Mouse (Mus musculus): ENCODE data around the gene Ggta1. TPM values are rescaled to one million over a fixed set of nuclear protein-coding genes. Genes with fewer than 3 reads are reported as not detected.

Gene Ggta1
- polyA plus RNA-seq, 1 experiment from 2014 or later: 6.3 TPM

- H3K9me3 ChIP-seq (ENCODE audit: control insufficient read depth, low read length): no peaks in the 10 kb centered on the region
- no peaks in the 10 kb centered on the region for H3K36me3 ChIP-seq (ENCODE audit: control insufficient read depth, insufficient read depth, low read length)
- no peak overlapping the region for H3K9ac ChIP-seq (ENCODE audit: low read length)
- no peak for DNase-seq (ENCODE audit: low spot score, missing footprints)
- H3K4me3 ChIP-seq (ENCODE audit: low read depth, low read length): no peak overlapping the region
- WGBS: 94% methylated on average over 9 of the region's 9 CpGs
- no peak overlapping the region for H3K27ac ChIP-seq (ENCODE audit: low read depth, low read length)
- peaks cover 8% of the 10 kb centered on the region for H3K4me1 ChIP-seq (ENCODE audit: control insufficient read depth, insufficient read depth, low read length)
- H3K4me2 ChIP-seq: no peak overlapping the region
- ATAC-seq (ENCODE audit: low FRiP score): no peak
- no peaks in the 10 kb centered on the region for H3K27me3 ChIP-seq (ENCODE audit: control insufficient read depth, insufficient read depth, low read length)
These were observed 20.4 kb upstream of the Ggta1 start for GRCm38 (mm10) chr2:35483402-35483801.

GRCm38 (mm10) chr2:35481322-35481990, 18.4 kb upstream of the Ggta1 start:
- Histone ChIP-seq H3K9me3 (ENCODE audit: control insufficient read depth, low read length) (no peaks in the 10 kb centered on the region), H3K27ac (ENCODE audit: low read depth, low read length) (no peak overlapping the region), H3K27me3 (ENCODE audit: control insufficient read depth, insufficient read depth, low read length) (no peaks in the 10 kb centered on the region), H3K36me3 (ENCODE audit: control insufficient read depth, insufficient read depth, low read length) (no peaks in the 10 kb centered on the region), H3K4me3 (ENCODE audit: low read depth, low read length) (no peak overlapping the region), H3K9ac (ENCODE audit: low read length) (no peak overlapping the region), H3K4me1 (ENCODE audit: control insufficient read depth, insufficient read depth, low read length) (peaks cover 4% of the 10 kb centered on the region), H3K4me2 (no peak overlapping the region)
- DNase-seq (ENCODE audit: low spot score, missing footprints) (no peak), ATAC-seq (ENCODE audit: low FRiP score) (no peak)
- 59% methylated on average over 7 of the region's 7 CpGs for WGBS

- ATAC-seq (ENCODE audit: low FRiP score) (no peak), DNase-seq (ENCODE audit: low spot score, missing footprints) (no peak)
- Histone ChIP-seq H3K4me2 (no peak overlapping the region), H3K9me3 (ENCODE audit: control insufficient read depth, low read length) (no peaks in the 10 kb centered on the region), H3K4me3 (ENCODE audit: low read depth, low read length) (no peak overlapping the region), H3K36me3 (ENCODE audit: control insufficient read depth, insufficient read depth, low read length) (no peaks in the 10 kb centered on the region), H3K27ac (ENCODE audit: low read depth, low read length) (no peak overlapping the region), H3K4me1 (ENCODE audit: control insufficient read depth, insufficient read depth, low read length) (peaks cover 4% of the 10 kb centered on the region), H3K27me3 (ENCODE audit: control insufficient read depth, insufficient read depth, low read length) (no peaks in the 10 kb centered on the region), H3K9ac (ENCODE audit: low read length) (no peak overlapping the region)
- 43% methylated on average over 3 of the region's 3 CpGs for WGBS
These were observed 17.0 kb upstream of the Ggta1 start for GRCm38 (mm10) chr2:35480073-35480472.

- no peak overlapping the region for H3K4me2 ChIP-seq
- ATAC-seq (ENCODE audit: low FRiP score) (no peak), DNase-seq (ENCODE audit: low spot score, missing footprints) (no peak)
- no peaks in the 10 kb centered on the region for H3K9me3 ChIP-seq (ENCODE audit: control insufficient read depth, low read length)
- no peaks in the 10 kb centered on the region for H3K27me3 ChIP-seq (ENCODE audit: control insufficient read depth, insufficient read depth, low read length)
- no peak overlapping the region for H3K27ac ChIP-seq (ENCODE audit: low read depth, low read length)
- no peak overlapping the region for H3K9ac ChIP-seq (ENCODE audit: low read length)
- 70% methylated on average over 3 of the region's 3 CpGs for WGBS
- H3K4me3 ChIP-seq (ENCODE audit: low read depth, low read length): no peak overlapping the region
- H3K4me1 ChIP-seq (ENCODE audit: control insufficient read depth, insufficient read depth, low read length): peaks cover 4% of the 10 kb centered on the region
- H3K36me3 ChIP-seq (ENCODE audit: control insufficient read depth, insufficient read depth, low read length): no peaks in the 10 kb centered on the region
These were observed 15.7 kb upstream of the Ggta1 start for GRCm38 (mm10) chr2:35478812-35479122.

- H3K9ac ChIP-seq (ENCODE audit: low read length): no peak overlapping the region
- no peaks in the 10 kb centered on the region for H3K9me3 ChIP-seq (ENCODE audit: control insufficient read depth, low read length)
- no peaks in the 10 kb centered on the region for H3K27me3 ChIP-seq (ENCODE audit: control insufficient read depth, insufficient read depth, low read length)
- peaks cover 4% of the 10 kb centered on the region for H3K4me1 ChIP-seq (ENCODE audit: control insufficient read depth, insufficient read depth, low read length)
- H3K4me2 ChIP-seq: no peak overlapping the region
- H3K36me3 ChIP-seq (ENCODE audit: control insufficient read depth, insufficient read depth, low read length): no peaks in the 10 kb centered on the region
- H3K4me3 ChIP-seq (ENCODE audit: low read depth, low read length): no peak overlapping the region
- ATAC-seq (ENCODE audit: low FRiP score) (no peak), DNase-seq (ENCODE audit: low spot score, missing footprints) (no peak)
- no peak overlapping the region for H3K27ac ChIP-seq (ENCODE audit: low read depth, low read length)
- 84% methylated on average over 10 of the region's 10 CpGs for WGBS
These were observed 15.2 kb upstream of the Ggta1 start for GRCm38 (mm10) chr2:35477999-35478811.

- Histone ChIP-seq H3K4me1 (ENCODE audit: control insufficient read depth, insufficient read depth, low read length) (peaks cover 4% of the 10 kb centered on the region), H3K4me2 (no peak overlapping the region), H3K4me3 (ENCODE audit: low read depth, low read length) (no peak overlapping the region), H3K27me3 (ENCODE audit: control insufficient read depth, insufficient read depth, low read length) (no peaks in the 10 kb centered on the region), H3K9me3 (ENCODE audit: control insufficient read depth, low read length) (no peaks in the 10 kb centered on the region), H3K36me3 (ENCODE audit: control insufficient read depth, insufficient read depth, low read length) (no peaks in the 10 kb centered on the region), H3K9ac (ENCODE audit: low read length) (no peak overlapping the region), H3K27ac (ENCODE audit: low read depth, low read length) (no peak overlapping the region)
- ATAC-seq (ENCODE audit: low FRiP score) (no peak), DNase-seq (ENCODE audit: low spot score, missing footprints) (no peak)
- 92% methylated on average over 6 of the region's 6 CpGs for WGBS
These were observed 14.3 kb upstream of the Ggta1 start for GRCm38 (mm10) chr2:35477321-35477720.

GRCm38 (mm10) chr2:35474916-35475315, 11.9 kb upstream of the Ggta1 start:
- Histone ChIP-seq H3K9me3 (ENCODE audit: control insufficient read depth, low read length) (no peaks in the 10 kb centered on the region), H3K4me2 (no peak overlapping the region), H3K27me3 (ENCODE audit: control insufficient read depth, insufficient read depth, low read length) (no peaks in the 10 kb centered on the region), H3K27ac (ENCODE audit: low read depth, low read length) (no peak overlapping the region), H3K36me3 (ENCODE audit: control insufficient read depth, insufficient read depth, low read length) (no peaks in the 10 kb centered on the region), H3K4me3 (ENCODE audit: low read depth, low read length) (no peak overlapping the region), H3K9ac (ENCODE audit: low read length) (no peak overlapping the region), H3K4me1 (ENCODE audit: control insufficient read depth, insufficient read depth, low read length) (no peaks in the 10 kb centered on the region)
- DNase-seq (ENCODE audit: low spot score, missing footprints) (no peak), ATAC-seq (ENCODE audit: low FRiP score) (no peak)
- WGBS: 93% methylated on average over 1 of the region's 1 CpGs

- no peak overlapping the region for H3K4me3 ChIP-seq (ENCODE audit: low read depth, low read length)
- H3K9ac ChIP-seq (ENCODE audit: low read length): no peak overlapping the region
- H3K4me1 ChIP-seq (ENCODE audit: control insufficient read depth, insufficient read depth, low read length): no peaks in the 10 kb centered on the region
- 77% methylated on average over 3 of the region's 3 CpGs for WGBS
- no peak for ATAC-seq (ENCODE audit: low FRiP score)
- no peaks in the 10 kb centered on the region for H3K36me3 ChIP-seq (ENCODE audit: control insufficient read depth, insufficient read depth, low read length)
- H3K9me3 ChIP-seq (ENCODE audit: control insufficient read depth, low read length): no peaks in the 10 kb centered on the region
- no peak for DNase-seq (ENCODE audit: low spot score, missing footprints)
- H3K4me2 ChIP-seq: no peak overlapping the region
- H3K27ac ChIP-seq (ENCODE audit: low read depth, low read length): no peak overlapping the region
- no peaks in the 10 kb centered on the region for H3K27me3 ChIP-seq (ENCODE audit: control insufficient read depth, insufficient read depth, low read length)
These were observed 6.2 kb upstream of the Ggta1 start for GRCm38 (mm10) chr2:35469266-35469665.

- Histone ChIP-seq H3K27me3 (ENCODE audit: control insufficient read depth, insufficient read depth, low read length) (no peaks in the 10 kb centered on the region), H3K9me3 (ENCODE audit: control insufficient read depth, low read length) (no peaks in the 10 kb centered on the region), H3K4me2 (no peak overlapping the region), H3K27ac (ENCODE audit: low read depth, low read length) (no peak overlapping the region), H3K4me1 (ENCODE audit: control insufficient read depth, insufficient read depth, low read length) (no peaks in the 10 kb centered on the region), H3K9ac (ENCODE audit: low read length) (no peak overlapping the region), H3K4me3 (ENCODE audit: low read depth, low read length) (no peak overlapping the region), H3K36me3 (ENCODE audit: control insufficient read depth, insufficient read depth, low read length) (no peaks in the 10 kb centered on the region)
- ATAC-seq (ENCODE audit: low FRiP score) (no peak), DNase-seq (ENCODE audit: low spot score, missing footprints) (peak; percentile 59)
- 67% methylated on average over 2 of the region's 2 CpGs for WGBS
These were observed 5.2 kb upstream of the Ggta1 start for GRCm38 (mm10) chr2:35468276-35468675.
